Mouse (Mus musculus): Measurements from ENCODE around the gene Arhgap6.

GRCm38 (mm10) chrX:169319945-169320667, 525.2 kb downstream of the Arhgap6 start, which contains the start of gene Hccs:
- TF ChIP-seq EP300 (IDR thresholded peaks at IDR 0.05) = no peak
- TF ChIP-seq CTCF (IDR thresholded peaks at IDR 0.05) = no peak
